Mouse (Mus musculus) E14TG2a.4 (cell line): ENCODE results near the gene Prss36.

Experiments used
- CTCF ChIP-seq: conservative IDR thresholded peaks from 2 replicates; pipeline ENCODE4 v1.5.1; 2014; ENCODE audit warnings: low read length
- NANOG ChIP-seq: IDR thresholded peaks from 2 replicates; pipeline ENCODE4 v1.6.1; 2014; ENCODE audit warnings: borderline replicate concordance, low read length, mixed read lengths
- POU5F1 ChIP-seq: IDR thresholded peaks from 2 replicates; pipeline ENCODE4 v1.6.1; 2014; ENCODE audit warnings: low read length, borderline replicate concordance

DNA sequence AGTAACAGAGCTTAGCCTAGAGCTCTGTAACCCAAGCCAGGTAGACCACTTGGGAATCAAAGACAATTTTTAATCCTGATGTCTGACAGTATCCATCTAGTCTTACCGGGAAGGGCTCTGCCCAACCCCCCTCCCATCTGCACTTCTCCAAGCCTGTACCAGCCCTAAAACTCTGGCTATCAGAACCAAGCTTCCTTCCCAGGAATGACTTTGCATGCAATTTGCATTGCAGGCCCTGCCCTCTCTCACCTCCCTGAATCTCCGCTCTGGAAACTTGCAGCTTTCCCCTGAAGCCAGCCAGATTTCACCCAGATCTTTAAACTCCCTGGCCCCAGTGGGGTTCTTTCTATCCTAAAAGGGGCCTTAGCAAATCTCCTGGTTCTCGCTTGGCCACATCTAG lies 58.7 kb downstream of the Prss36 start:
- TF ChIP-seq CTCF (no peak), NANOG (no peak), POU5F1 (no peak)
